Mouse (Mus musculus) forebrain, embryonic 14.5 days (tissue): ENCODE results near the gene Sco2. TPM values are rescaled to one million over a fixed set of nuclear protein-coding genes. Genes with fewer than 3 reads are reported as not detected.

Experiments
- ATAC-seq: fragments of 200-750 bp; cut with Nextera tagmentation; 2 replicates; pipeline ENCODE4 v1.8.0; 2017; ENCODE audit warnings: mild to moderate bottlenecking, moderate library complexity
- DNase-seq: peaks from one replicate; pipeline ENCODE4 v3.0.0-alpha.2; 2015; ENCODE audit warnings: low spot score
- H3K27ac ChIP-seq: fragments of 300-500 bp; sonication (generic); 2 replicates; pipeline ENCODE4 v1.5.1; 2014; ENCODE audit warnings: low read depth, mild to moderate bottlenecking, control low read depth, low read length, moderate library complexity
- H3K27me3 ChIP-seq: fragments of 300-500 bp; sonication (generic); replicated peaks from 2 replicates; pipeline ENCODE4 v1.6.1; 2014; ENCODE audit warnings: low read length, control low read depth, mixed read lengths; ENCODE audit not compliant: control insufficient read depth, insufficient read depth
- H3K36me3 ChIP-seq: fragments of 300-500 bp; sonication (generic); 2 replicates; pipeline ENCODE4 v1.6.1; 2014; ENCODE audit warnings: low read length, control low read depth; ENCODE audit not compliant: control insufficient read depth, insufficient read depth
- H3K4me1 ChIP-seq: fragments of 300-500 bp; sonication (generic); 2 replicates; pipeline ENCODE4 v1.6.1; 2014; ENCODE audit warnings: antibody characterized with exemption, low read length, control low read depth; ENCODE audit not compliant: control insufficient read depth, insufficient read depth
- H3K4me2 ChIP-seq: fragments of 300-500 bp; sonication (generic); 2 replicates; pipeline ENCODE4 v1.6.1; 2014; ENCODE audit warnings: mild to moderate bottlenecking, control low read depth, low read length
- H3K4me3 ChIP-seq: fragments of 300-500 bp; sonication (generic); 2 replicates; pipeline ENCODE4 v1.5.1; 2014; ENCODE audit warnings: low read depth, low read length, control low read depth
- H3K9ac ChIP-seq: fragments of 300-500 bp; sonication (generic); 2 replicates; pipeline ENCODE4 v1.6.1; 2014; ENCODE audit warnings: mild to moderate bottlenecking, low read length, control low read depth, moderate library complexity
- H3K9me3 ChIP-seq: fragments of 300-500 bp; sonication (generic); replicated peaks from 2 replicates; pipeline ENCODE4 v1.6.1; 2016; ENCODE audit warnings: low read length, control low read depth, mixed read lengths; ENCODE audit not compliant: control insufficient read depth
- WGBS: fragments of 180-500 bp; shearing (Covaris S2); extraction: QIAGEN DNeasy Blood & Tissue Kit; methylation state at CpG from one replicate; pipeline ENCODE4 v1.1.7; 2014; 5-methylcytosine and 5-hydroxymethylcytosine counted together
- polyA plus RNA-seq: library from polyadenylated mRNA; unstranded; fragments of >200 nt; fragmentation: Nextera tagmentation; extraction: Ambion mirVana; gene quantifications from 2 replicates; pipeline ENCODE4 v1.2.1, GENCODE M21; 2014

The Sco2 gene
- polyA plus RNA-seq, 1 experiment from 2014 or later, result 16.4 TPM

- Histone ChIP-seq H3K27me3 (no peaks in the 10 kb centered on the region), H3K4me2 (no peak overlapping the region), H3K27ac (no peak overlapping the region), H3K4me1 (peaks cover 14% of the 10 kb centered on the region), H3K9ac (no peak overlapping the region), H3K4me3 (no peak overlapping the region), H3K36me3 (peaks cover 41% of the 10 kb centered on the region), H3K9me3 (no peaks in the 10 kb centered on the region)
- ATAC-seq, result no peak
- 88% methylated on average over 3 of the region's 3 CpGs for WGBS
- DNase-seq, result no peak
Observed at GRCm38 (mm10) chr15:89358784-89359183, 14.9 kb downstream of the Sco2 start.

GRCm38 (mm10) chr15:89356372-89356771 lies 17.3 kb downstream of the Sco2 start:
- Histone ChIP-seq H3K27me3 (no peaks in the 10 kb centered on the region), H3K36me3 (peaks cover 41% of the 10 kb centered on the region)
- WGBS, result 0% methylated on average over 15 of the region's 15 CpGs

GRCm38 (mm10) chr15:89355241-89356187 lies 18.1 kb downstream of the Sco2 start, which contains the start of the genes Lmf2 and Ncaph2:
Lmf2 (minus strand) TSS chr15:89355659.
Ncaph2 (plus strand) TSS chr15:89355719.
- Histone ChIP-seq H3K9ac (peak within 1 kb of the TSS; percentile 83), H3K9me3 (no peaks in the 10 kb centered on the region), H3K27ac (peak within 1 kb of the TSS; percentile 46), H3K4me3 (peak within 1 kb of the TSS; percentile 83), H3K27me3 (no peaks in the 10 kb centered on the region), H3K4me2 (peak within 1 kb of the TSS; percentile 78), H3K36me3 (peaks cover 41% of the 10 kb centered on the region), H3K4me1 (peaks cover 14% of the 10 kb centered on the region)
- peak; percentile 98 for DNase-seq
- WGBS, result under 1% methylated on average over 63 of the region's 64 CpGs
- ATAC-seq, result peak; percentile 93

More at GRCm38 (mm10) chr15:89356372-89356771, 17.3 kb downstream of the Sco2 start:
- DNase-seq (peak; percentile 93), ATAC-seq (peak; percentile 60)
- Histone ChIP-seq H3K4me1 (peaks cover 14% of the 10 kb centered on the region), H3K9ac (peak overlapping the region; percentile 83), H3K27ac (peak overlapping the region; percentile 46), H3K4me3 (peak overlapping the region; percentile 83), H3K4me2 (peak overlapping the region; percentile 78), H3K9me3 (no peaks in the 10 kb centered on the region)

GRCm38 (mm10) chr15:89354455-89354854 lies 19.2 kb downstream of the Sco2 start:
- DNase-seq (no peak), ATAC-seq (no peak)
- WGBS, result 80% methylated on average over 7 of the region's 7 CpGs
- Histone ChIP-seq H3K9ac (peak overlapping the region; percentile 83), H3K9me3 (no peaks in the 10 kb centered on the region), H3K4me2 (peak overlapping the region; percentile 73), H3K27ac (no peak overlapping the region), H3K36me3 (peaks cover 48% of the 10 kb centered on the region), H3K4me3 (peak overlapping the region; percentile 83), H3K4me1 (peaks cover 14% of the 10 kb centered on the region), H3K27me3 (no peaks in the 10 kb centered on the region)

- H3K36me3 ChIP-seq, result peaks cover 49% of the 10 kb centered on the region
- DNase-seq (no peak), ATAC-seq (no peak)
- H3K4me3 ChIP-seq, result no peak overlapping the region
- WGBS, result 96% methylated on average over 16 of the region's 16 CpGs
- H3K9ac ChIP-seq, result no peak overlapping the region; the same call in 1 of the 2 replicates
- no peak overlapping the region for H3K27ac ChIP-seq
- no peaks in the 10 kb centered on the region for H3K9me3 ChIP-seq
- H3K4me2 ChIP-seq, result no peak overlapping the region
- H3K27me3 ChIP-seq, result no peaks in the 10 kb centered on the region
- peaks cover 14% of the 10 kb centered on the region for H3K4me1 ChIP-seq
Observed at GRCm38 (mm10) chr15:89353837-89354236, 19.8 kb downstream of the Sco2 start.

GRCm38 (mm10) chr15:89352795-89353194 lies 20.9 kb downstream of the Sco2 start:
- Histone ChIP-seq H3K4me1 (peaks cover 14% of the 10 kb centered on the region), H3K9me3 (no peaks in the 10 kb centered on the region), H3K27ac (no peak overlapping the region), H3K9ac (no peak overlapping the region), H3K4me3 (no peak overlapping the region), H3K4me2 (no peak overlapping the region), H3K27me3 (no peaks in the 10 kb centered on the region), H3K36me3 (peaks cover 46% of the 10 kb centered on the region)
- DNase-seq (no peak), ATAC-seq (no peak)
- 97% methylated on average over 12 of the region's 12 CpGs for WGBS

- no peak for ATAC-seq
- H3K9me3 ChIP-seq, result no peaks in the 10 kb centered on the region
Observed at GRCm38 (mm10) chr15:89352054-89352453, 21.6 kb downstream of the Sco2 start.

GRCm38 (mm10) chr15:89351302-89351701 lies 22.3 kb downstream of the Sco2 start:
- no peak overlapping the region for H3K9ac ChIP-seq
- H3K4me1 ChIP-seq, result peaks cover 7% of the 10 kb centered on the region
- DNase-seq (no peak), ATAC-seq (no peak)
- WGBS, result 92% methylated on average over 15 of the region's 15 CpGs
- H3K9me3 ChIP-seq, result no peaks in the 10 kb centered on the region
- no peak overlapping the region for H3K4me2 ChIP-seq
- H3K36me3 ChIP-seq, result peaks cover 46% of the 10 kb centered on the region
- no peak overlapping the region for H3K27ac ChIP-seq
- no peak overlapping the region for H3K4me3 ChIP-seq
- no peaks in the 10 kb centered on the region for H3K27me3 ChIP-seq

More at GRCm38 (mm10) chr15:89352054-89352453, 21.6 kb downstream of the Sco2 start:
- Histone ChIP-seq H3K4me1 (peaks cover 8% of the 10 kb centered on the region), H3K4me3 (no peak overlapping the region), H3K9ac (no peak overlapping the region), H3K27me3 (no peaks in the 10 kb centered on the region), H3K4me2 (no peak overlapping the region), H3K27ac (no peak overlapping the region), H3K36me3 (peaks cover 46% of the 10 kb centered on the region)
- no peak for DNase-seq
- WGBS, result 97% methylated on average over 14 of the region's 14 CpGs

GRCm38 (mm10) chr15:89350447-89350846 lies 23.2 kb downstream of the Sco2 start:
- Histone ChIP-seq H3K9ac (no peak overlapping the region), H3K27me3 (no peaks in the 10 kb centered on the region), H3K27ac (no peak overlapping the region), H3K4me3 (no peak overlapping the region), H3K4me2 (no peak overlapping the region), H3K4me1 (peaks cover 7% of the 10 kb centered on the region), H3K9me3 (no peaks in the 10 kb centered on the region), H3K36me3 (peaks cover 46% of the 10 kb centered on the region)
- 86% methylated on average over 5 of the region's 5 CpGs for WGBS
- ATAC-seq (no peak), DNase-seq (no peak)
